Mouse (Mus musculus) G1E (cell line): ENCODE measurements around the gene Scgb1a1.

Experiments
- CTCF ChIP-seq: IDR thresholded peaks from 2 replicates; pipeline ENCODE4 v1.5.1; 2012; ENCODE audit warnings: low read depth, low read length, inconsistent platforms, mixed read lengths
- GATA1 ChIP-seq: IDR thresholded peaks from 2 replicates; pipeline ENCODE4 v1.6.1; 2012; ENCODE audit warnings: borderline replicate concordance, low read length, inconsistent platforms, mixed read lengths
- GATA2 ChIP-seq: IDR thresholded peaks from 2 replicates; pipeline ENCODE4 v1.6.1; 2012; ENCODE audit warnings: low read depth, low read length, inconsistent platforms, borderline replicate concordance

- no peak for TF ChIP-seq GATA1
- TF ChIP-seq CTCF = no peak
- no peak for TF ChIP-seq GATA2
Observed at GRCm38 (mm10) chr19:9059391-9059790, 28.4 kb downstream of the Scgb1a1 start.
